Mouse (Mus musculus) retina, postnatal 7 days (tissue): ENCODE measurements around the gene Gabrb1.

Experiments used
- DNase-seq: peaks from one replicate; pipeline ENCODE4 v3.0.0-alpha.2; 2012; ENCODE audit warnings: low read depth, low spot score

The Gabrb1 gene

GRCm38 (mm10) chr5:72160781-72161485 is 503.0 kb downstream of the Gabrb1 start:
- no peak for DNase-seq

GRCm38 (mm10) chr5:72162855-72163254 is 504.9 kb downstream of the Gabrb1 start:
- DNase-seq, result no peak

- no peak for DNase-seq
Observed at GRCm38 (mm10) chr5:72164386-72164785, 506.5 kb downstream of the Gabrb1 start.

- DNase-seq, result peak; percentile 87
Observed at GRCm38 (mm10) chr5:72167594-72168284, 509.8 kb downstream of the Gabrb1 start, which contains the start of gene Commd8. Commd8 (minus strand) TSS chr5:72168189.

- no peak for DNase-seq
Observed at GRCm38 (mm10) chr5:72168285-72168621, 510.3 kb downstream of the Gabrb1 start.

- no peak for DNase-seq
Observed at GRCm38 (mm10) chr5:72170067-72170466, 512.2 kb downstream of the Gabrb1 start.

- DNase-seq, result peak; percentile 33
Observed at GRCm38 (mm10) chr5:72172675-72173074, 514.8 kb downstream of the Gabrb1 start.

GRCm38 (mm10) chr5:72173521-72173920 is 515.6 kb downstream of the Gabrb1 start:
- DNase-seq, result no peak

- no peak for DNase-seq
Observed at GRCm38 (mm10) chr5:72175050-72175449, 517.1 kb downstream of the Gabrb1 start.

- DNase-seq, result peak; percentile 14
Observed at GRCm38 (mm10) chr5:72175530-72175929, 517.6 kb downstream of the Gabrb1 start.

GRCm38 (mm10) chr5:72181194-72181593 is 523.3 kb downstream of the Gabrb1 start:
- DNase-seq, result no peak

- no peak for DNase-seq
Observed at GRCm38 (mm10) chr5:72182804-72183203, 524.9 kb downstream of the Gabrb1 start.

- DNase-seq, result no peak
Observed at GRCm38 (mm10) chr5:72183929-72184328, 526.0 kb downstream of the Gabrb1 start.

GRCm38 (mm10) chr5:72184437-72185100 is 526.7 kb downstream of the Gabrb1 start:
- DNase-seq, result no peak

GRCm38 (mm10) chr5:72191154-72191553 is 533.2 kb downstream of the Gabrb1 start:
- DNase-seq, result no peak

- no peak for DNase-seq
Observed at GRCm38 (mm10) chr5:72191932-72192331, 534.0 kb downstream of the Gabrb1 start.

- no peak for DNase-seq
Observed at GRCm38 (mm10) chr5:72195442-72195841, 537.5 kb downstream of the Gabrb1 start.
